Comparison of ENCODE assay signal across 21 mouse cellular contexts in the genomic region with DNA sequence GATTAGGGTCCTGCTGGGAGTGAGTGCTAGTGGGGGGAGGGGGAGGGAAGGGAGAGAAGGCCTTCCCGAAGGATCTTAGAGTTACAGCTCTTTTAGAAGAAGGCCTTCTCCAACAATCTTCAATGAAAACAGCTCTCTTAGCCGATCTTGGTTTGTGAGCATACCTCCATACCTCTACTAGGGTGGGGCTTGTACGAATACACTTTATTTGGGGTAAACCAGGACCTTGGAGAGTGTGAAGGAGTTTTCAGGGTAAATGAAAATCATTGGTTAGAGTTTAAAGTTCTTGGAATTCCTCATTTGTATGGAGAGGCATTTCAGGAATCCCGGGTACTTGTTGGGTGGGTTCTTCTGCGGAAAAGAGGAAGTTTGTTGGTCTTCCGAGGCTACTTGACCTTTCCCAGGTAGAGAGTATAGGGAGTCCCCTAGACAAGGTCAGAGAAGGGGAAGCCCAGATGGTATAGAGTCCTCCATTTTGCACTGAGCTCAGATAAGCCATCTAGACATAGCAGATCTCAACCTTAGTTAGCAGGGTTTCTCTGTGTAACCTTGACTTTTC. TPM values are rescaled to one million over a fixed set of nuclear protein-coding genes. Genes with fewer than 3 reads are reported as not detected.
"Had no signal": no experiment of that assay in that cellular context is flagged by ENCODE, and none has a peak within 500 bp of the region (broad histone marks: within the 10 kb centered on the region; RNA-seq: fewer than 3 reads in every experiment).

No protein-coding gene starts in this region.

- DNase-seq: kidney, adult 11 months; kidney, adult 9 months; kidney, postnatal 36 days; left cerebral cortex, postnatal 4 days; liver, postnatal 0 days; lung, postnatal 10 days; thymus, adult 18-20 months; thymus, postnatal 36 days had no signal

- ATAC-seq: liver, postnatal 0 days; midbrain, embryonic 13.5 days; midbrain, embryonic 16.5 days had no signal

- H3K27ac ChIP-seq: kidney, postnatal 0 days; limb, embryonic 12.5 days; liver, embryonic 14.5 days; macrophage; midbrain, embryonic 13.5 days had no signal

- H3K9ac ChIP-seq: limb, embryonic 12.5 days; limb, embryonic 15.5 days; liver, embryonic 14.5 days; liver, postnatal 0 days; midbrain, embryonic 13.5 days had no signal

- H3K9me3 ChIP-seq: limb, embryonic 12.5 days; limb, embryonic 15.5 days; midbrain, embryonic 13.5 days had no signal

- H3K36me3 ChIP-seq: limb, embryonic 12.5 days; limb, embryonic 15.5 days; midbrain, embryonic 13.5 days had no signal

- H3K4me3 ChIP-seq: limb, embryonic 12.5 days; limb, embryonic 15.5 days; midbrain, embryonic 13.5 days had no signal

- H3K27me3 ChIP-seq: limb, embryonic 12.5 days had no signal

- H3K4me2 ChIP-seq: limb, embryonic 12.5 days; limb, embryonic 15.5 days; liver, embryonic 11.5 days; midbrain, embryonic 13.5 days had no signal

RNA-seq across cellular contexts. Expression of gene Pgpep1l, which starts 4.4 kb away (rescaled TPM):
- total RNA-seq: left cerebral cortex, postnatal 4 days; megakaryocyte, adult 5-6 weeks had no signal
- polyA plus RNA-seq: limb, embryonic 12.5 days; liver, embryonic 11.5 days; liver, embryonic 14.5 days; liver, postnatal 0 days; midbrain, embryonic 13.5 days; midbrain, embryonic 16.5 days; neural tube, embryonic 11.5 days; neural tube, embryonic 14.5 days; small intestine, adult 2 months; stomach, embryonic 16.5 days had no signal

RNA-seq across cellular contexts. Expression of gene Fam169b, which starts 14.0 kb away (rescaled TPM):
- polyA plus RNA-seq: midbrain, embryonic 13.5 days; neural tube, embryonic 14.5 days had no signal
